Mouse (Mus musculus): Measurements from ENCODE around the gene Gm17174. TPM values are rescaled to one million over a fixed set of nuclear protein-coding genes. Genes with fewer than 3 reads are reported as not detected.
"Not testable (repeated sequence)": the region's sequence is repeated elsewhere in the genome, so short reads cannot be mapped to it uniquely, and the experiment has no call there.

The Gm17174 gene
- not detected in 3 replicates for total RNA-seq (2017)

- ATAC-seq (replicated peaks; ENCODE audit: insufficient number of reproducible peaks, low FRiP score, low TSS enrichment, poor library complexity, severe bottlenecking): not testable (repeated sequence)
These were observed at the start of gene Gm17174 for GRCm38 (mm10) chr14:51592039-51592438. Gm17174 (minus strand) TSS chr14:51592139.

- ATAC-seq (replicated peaks; ENCODE audit: insufficient number of reproducible peaks, low FRiP score, low TSS enrichment, poor library complexity, severe bottlenecking): not testable (repeated sequence)
These were observed 43.6 kb upstream of the Gm17174 start, which contains the start of gene Gm4181 for GRCm38 (mm10) chr14:51635566-51635965. Gm4181 (minus strand) TSS chr14:51635666.

- ATAC-seq (replicated peaks; ENCODE audit: insufficient number of reproducible peaks, low FRiP score, low TSS enrichment, poor library complexity, severe bottlenecking): not testable (repeated sequence)
These were observed 40.5 kb upstream of the Gm17174 start for GRCm38 (mm10) chr14:51632426-51632825.

- no peak for ATAC-seq (replicated peaks; ENCODE audit: insufficient number of reproducible peaks, low FRiP score, low TSS enrichment, poor library complexity, severe bottlenecking)
These were observed 19.3 kb upstream of the Gm17174 start, which contains the start of gene Gm17078 for GRCm38 (mm10) chr14:51611210-51611609. Gm17078 (minus strand) TSS chr14:51611310.

GRCm38 (mm10) chr14:51573963-51574362 lies 18.0 kb downstream of the Gm17174 start, which contains the start of gene Gm17175:
Gm17175 (minus strand) TSS chr14:51574063.
- ATAC-seq (replicated peaks; ENCODE audit: insufficient number of reproducible peaks, low FRiP score, low TSS enrichment, poor library complexity, severe bottlenecking): not testable (repeated sequence)

GRCm38 (mm10) chr14:51552490-51552889 lies 39.4 kb downstream of the Gm17174 start, which contains the start of gene Gm5622:
Gm5622 (plus strand) TSS chr14:51552790.
- ATAC-seq (replicated peaks; ENCODE audit: insufficient number of reproducible peaks, low FRiP score, low TSS enrichment, poor library complexity, severe bottlenecking): no peak

Other genes starting within 250 kb of the Gm17174 start
- gene Gm7247, start 230.4 kb downstream of the Gm17174 start, total RNA-seq (2017): not detected in 3 replicates
- not detected in 3 replicates for gene Vmn2r88, start 181.3 kb downstream of the Gm17174 start, total RNA-seq (2017)
- 0.10 TPM in 1 of 3 replicates, not detected in the others for gene Vmn2r89, start 140.3 kb downstream of the Gm17174 start, total RNA-seq (2017)
- not detected in 3 replicates for gene Gm5622, start 39.3 kb downstream of the Gm17174 start, total RNA-seq (2017)
- gene Gm17175, start 18.1 kb downstream of the Gm17174 start, total RNA-seq (2017): not detected in 3 replicates
- gene Gm17078, start 19.2 kb upstream of the Gm17174 start, total RNA-seq (2017): not detected in 3 replicates
- not detected in 3 replicates for gene Gm4181, start 43.5 kb upstream of the Gm17174 start, total RNA-seq (2017)
- not detected in 3 replicates for gene Gm17079, start 103.3 kb upstream of the Gm17174 start, total RNA-seq (2017)
- gene Gm5800, start 125.0 kb upstream of the Gm17174 start, total RNA-seq (2017): not detected in 3 replicates
- gene Ang4, start 181.5 kb upstream of the Gm17174 start, total RNA-seq (2017): not detected in 3 replicates
- not detected in 3 replicates for gene AY358078, start 207.9 kb upstream of the Gm17174 start, total RNA-seq (2017)

Data from monocyte, adult 5-6 weeks (primary cell).